Comparison of ENCODE assay signal across 8 mouse cellular contexts in genomic region chr10:89344491-89345195, GRCm38 (mm10). TPM values are rescaled to one million over a fixed set of nuclear protein-coding genes. Genes with fewer than 3 reads are reported as not detected.
DNase-seq lines count a peak whose midpoint lies in the region; ATAC-seq lines count a peak whose summit lies in the region.

TSS of gene Ano4 (minus strand) at chr10:89344762.

- peaks cover 48% of the 10 kb centered on the region for H3K27me3 ChIP-seq in limb, embryonic 12.5 days
- peaks cover 35% of the 10 kb centered on the region for H3K27me3 ChIP-seq in neural tube, embryonic 12.5 days (replicated peaks)

- under 1% methylated on average over 57 of the region's 70 CpGs for WGBS in limb, embryonic 12.5 days
- under 1% methylated on average over 69 of the region's 70 CpGs for WGBS in neural tube, embryonic 12.5 days

- H3K4me2 ChIP-seq in limb, embryonic 12.5 days = peak within 1 kb of the TSS; percentile 95
- peak within 1 kb of the TSS; percentile 96 for H3K4me2 ChIP-seq in neural tube, embryonic 12.5 days (replicated peaks)

- H3K4me1 ChIP-seq in limb, embryonic 12.5 days (replicated peaks) = no peaks in the 10 kb centered on the region
- H3K4me1 ChIP-seq in neural tube, embryonic 12.5 days = peaks cover 8% of the 10 kb centered on the region; the same call in 1 of the 2 replicates

- DNase-seq in cerebellum, adult 9-10 months = no peak
- peak; percentile 67 for DNase-seq in embryo, embryonic 11 days
- DNase-seq in heart, adult 18-20 months = peak; percentile 48 to 55
- peak; percentile 64 for DNase-seq in kidney, adult 11 months

- H3K4me3 ChIP-seq in limb, embryonic 12.5 days (replicated peaks) = peak within 1 kb of the TSS; percentile 56
- H3K4me3 ChIP-seq in neural tube, embryonic 12.5 days = peak within 1 kb of the TSS; percentile 51

- H3K36me3 ChIP-seq in limb, embryonic 12.5 days = no peaks in the 10 kb centered on the region
- H3K36me3 ChIP-seq in neural tube, embryonic 12.5 days = no peaks in the 10 kb centered on the region

- peak; percentile 50; the same call in 1 of the 2 replicates for ATAC-seq in cerebellum, adult (ENCODE audit: insufficient number of reproducible peaks, low FRiP score, low TSS enrichment)
- peak; percentile 85 for ATAC-seq in limb, embryonic 12.5 days (ENCODE audit: insufficient number of reproducible peaks, insufficient read depth, low FRiP score, low TSS enrichment, low read depth)
- peak; percentile 84 for ATAC-seq in neural tube, embryonic 12.5 days (ENCODE audit: low FRiP score, low read depth)
- no peak for ATAC-seq in monocyte, adult 5-6 weeks (replicated peaks; ENCODE audit: insufficient number of reproducible peaks, low FRiP score, low TSS enrichment, poor library complexity, severe bottlenecking)

- no peak within 1 kb of the TSS for H3K27ac ChIP-seq in limb, embryonic 12.5 days
- no peak within 1 kb of the TSS for H3K27ac ChIP-seq in neural tube, embryonic 12.5 days

- peak within 1 kb of the TSS; percentile 60 for H3K9ac ChIP-seq in limb, embryonic 12.5 days (replicated peaks)
- peak within 1 kb of the TSS; percentile 61 for H3K9ac ChIP-seq in neural tube, embryonic 12.5 days

- H3K9me3 ChIP-seq in limb, embryonic 12.5 days = no peaks in the 10 kb centered on the region
- H3K9me3 ChIP-seq in neural tube, embryonic 12.5 days = no peaks in the 10 kb centered on the region

RNA-seq across cellular contexts. Expression of gene Ano4, which starts in this region (rescaled TPM):
- total RNA-seq in heart, adult 18-20 months (2021) = 10 to 100 TPM in 1 of 2 experiments, 1 to 10 TPM in 1; 8.0 to 10.0 TPM
- 0.61 and 0.84 TPM in 2 replicates for polyA plus RNA-seq in limb, embryonic 12.5 days (2016; fragmentation: Nextera tagmentation; extraction: Ambion mirVana)
- polyA plus RNA-seq in neural tube, embryonic 12.5 days (2016; fragmentation: Nextera tagmentation; extraction: Ambion mirVana) = 3.1 and 4.4 TPM in 2 replicates
- total RNA-seq in monocyte, adult 5-6 weeks (2017) = not detected in 3 replicates

Comparison
In these comparisons a context has a peak if more than half of its experiments do, and no peak if none do; other contexts are left out.
1. Peak in ATAC-seq, H3K4me3 ChIP-seq, H3K9ac ChIP-seq and H3K4me2 ChIP-seq in limb, embryonic 12.5 days; RNA of the gene not detected or under 1 TPM.